Mouse (Mus musculus) midbrain, embryonic 13.5 days (tissue): ENCODE data around the gene Tmeff2. TPM values are rescaled to one million over a fixed set of nuclear protein-coding genes. Genes with fewer than 3 reads are reported as not detected.

Experiments used
- ATAC-seq: fragments of 200-750 bp; cut with Nextera tagmentation; 2 replicates; pipeline ENCODE4 v1.8.0; 2017; ENCODE audit warnings: mild to moderate bottlenecking, moderate TSS enrichment, moderate library complexity
- H3K27ac ChIP-seq: fragments of 300-500 bp; sonication (generic); 2 replicates; pipeline ENCODE4 v1.5.1; 2015; ENCODE audit warnings: inconsistent platforms, mild to moderate bottlenecking, moderate library complexity
- H3K27me3 ChIP-seq: fragments of 300-500 bp; sonication (generic); 2 replicates; pipeline ENCODE4 v1.6.1; 2015; ENCODE audit warnings: mild to moderate bottlenecking, inconsistent platforms
- H3K36me3 ChIP-seq: fragments of 300-500 bp; sonication (generic); 2 replicates; pipeline ENCODE4 v1.6.1; 2015; ENCODE audit warnings: mild to moderate bottlenecking, inconsistent platforms
- H3K4me1 ChIP-seq: fragments of 300-500 bp; sonication (generic); replicated peaks from 2 replicates; pipeline ENCODE4 v1.6.1; 2015; ENCODE audit warnings: inconsistent platforms
- H3K4me2 ChIP-seq: fragments of 300-500 bp; sonication (generic); replicated peaks from 2 replicates; pipeline ENCODE4 v1.6.1; 2015; ENCODE audit warnings: moderate library complexity, mild to moderate bottlenecking, inconsistent platforms
- H3K4me3 ChIP-seq: fragments of 300-500 bp; sonication (generic); replicated peaks from 2 replicates; pipeline ENCODE4 v1.5.1; 2015; ENCODE audit warnings: mild to moderate bottlenecking, inconsistent platforms
- H3K9ac ChIP-seq: fragments of 300-500 bp; sonication (generic); replicated peaks from 2 replicates; pipeline ENCODE4 v1.6.1; 2015; ENCODE audit warnings: mild to moderate bottlenecking, inconsistent platforms
- H3K9me3 ChIP-seq: fragments of 300-500 bp; sonication (generic); 2 replicates; pipeline ENCODE4 v1.6.1; 2016; ENCODE audit warnings: mild to moderate bottlenecking, inconsistent platforms
- WGBS: fragments of 180-500 bp; shearing (Covaris S2); methylation state at CpG from one replicate; pipeline ENCODE4 v1.1.7; 2015; 5-methylcytosine and 5-hydroxymethylcytosine counted together
- polyA plus RNA-seq: library from polyadenylated mRNA; unstranded; fragments of >200 nt; fragmentation: Nextera tagmentation; extraction: Ambion mirVana; gene quantifications from 2 replicates; pipeline ENCODE4 v1.2.1, GENCODE M21; 2015

Gene Tmeff2
- polyA plus RNA-seq, 1 experiment from 2014 or later, result 41.2 TPM

GRCm38 (mm10) chr1:50940131-50941039 is 39.9 kb downstream of the Tmeff2 start:
- no peak overlapping the region for H3K27ac ChIP-seq
- no peaks in the 10 kb centered on the region for H3K9me3 ChIP-seq
- no peaks in the 10 kb centered on the region for H3K4me1 ChIP-seq
- no peak for ATAC-seq
- H3K36me3 ChIP-seq, result 0 out of 2 replicates have a peak, but pooled peaks cover 3% of the 10 kb centered on the region
- H3K9ac ChIP-seq, result no peak overlapping the region
- H3K4me2 ChIP-seq, result no peak overlapping the region
- no peaks in the 10 kb centered on the region for H3K27me3 ChIP-seq
- 87% methylated on average over 7 of the region's 7 CpGs for WGBS
- H3K4me3 ChIP-seq, result no peak overlapping the region

GRCm38 (mm10) chr1:50948575-50948974 is 48.1 kb downstream of the Tmeff2 start:
- Histone ChIP-seq H3K4me1 (no peaks in the 10 kb centered on the region), H3K4me2 (no peak overlapping the region), H3K9ac (no peak overlapping the region), H3K9me3 (no peaks in the 10 kb centered on the region), H3K36me3 (no peaks in the 10 kb centered on the region), H3K27ac (no peak overlapping the region), H3K4me3 (no peak overlapping the region), H3K27me3 (no peaks in the 10 kb centered on the region)
- WGBS, result 59% methylated on average over 1 of the region's 1 CpGs
- no peak for ATAC-seq

GRCm38 (mm10) chr1:50958844-50959243 is 58.4 kb downstream of the Tmeff2 start:
- no peak overlapping the region for H3K4me3 ChIP-seq
- no peaks in the 10 kb centered on the region for H3K9me3 ChIP-seq
- no peak overlapping the region for H3K27ac ChIP-seq
- no peak for ATAC-seq
- H3K4me2 ChIP-seq, result no peak overlapping the region
- no peak overlapping the region for H3K9ac ChIP-seq
- no peaks in the 10 kb centered on the region for H3K27me3 ChIP-seq
- H3K4me1 ChIP-seq, result no peaks in the 10 kb centered on the region
- 96% methylated on average over 1 of the region's 1 CpGs for WGBS
- no peaks in the 10 kb centered on the region for H3K36me3 ChIP-seq

GRCm38 (mm10) chr1:50961954-50962648 is 61.7 kb downstream of the Tmeff2 start:
- Histone ChIP-seq H3K9me3 (no peaks in the 10 kb centered on the region), H3K36me3 (no peaks in the 10 kb centered on the region), H3K27ac (no peak overlapping the region), H3K4me1 (no peaks in the 10 kb centered on the region), H3K9ac (no peak overlapping the region), H3K27me3 (no peaks in the 10 kb centered on the region), H3K4me3 (no peak overlapping the region), H3K4me2 (no peak overlapping the region)
- WGBS, result 48% methylated on average over 5 of the region's 5 CpGs
- no peak for ATAC-seq

GRCm38 (mm10) chr1:50962649-50963000 is 62.2 kb downstream of the Tmeff2 start:
- Histone ChIP-seq H3K27ac (no peak overlapping the region), H3K9me3 (no peaks in the 10 kb centered on the region), H3K4me1 (no peaks in the 10 kb centered on the region), H3K4me3 (no peak overlapping the region), H3K36me3 (no peaks in the 10 kb centered on the region), H3K9ac (no peak overlapping the region), H3K4me2 (no peak overlapping the region), H3K27me3 (no peaks in the 10 kb centered on the region)
- WGBS, result 66% methylated on average over 4 of the region's 4 CpGs
- ATAC-seq, result no peak

GRCm38 (mm10) chr1:50969685-50970084 is 69.2 kb downstream of the Tmeff2 start:
- 88% methylated on average over 2 of the region's 2 CpGs for WGBS
- no peaks in the 10 kb centered on the region for H3K27me3 ChIP-seq
- no peak overlapping the region for H3K4me2 ChIP-seq
- H3K4me1 ChIP-seq, result no peaks in the 10 kb centered on the region
- ATAC-seq, result no peak
- no peaks in the 10 kb centered on the region for H3K9me3 ChIP-seq
- no peak overlapping the region for H3K9ac ChIP-seq
- no peak overlapping the region for H3K4me3 ChIP-seq
- H3K36me3 ChIP-seq, result no peaks in the 10 kb centered on the region
- H3K27ac ChIP-seq, result no peak overlapping the region

- Histone ChIP-seq H3K9me3 (no peaks in the 10 kb centered on the region), H3K9ac (no peak overlapping the region), H3K27ac (no peak overlapping the region), H3K4me1 (no peaks in the 10 kb centered on the region), H3K4me2 (no peak overlapping the region), H3K4me3 (no peak overlapping the region), H3K27me3 (no peaks in the 10 kb centered on the region), H3K36me3 (no peaks in the 10 kb centered on the region)
- no peak for ATAC-seq
- 68% methylated on average over 2 of the region's 2 CpGs for WGBS
Measured at GRCm38 (mm10) chr1:50970853-50971252, 70.4 kb downstream of the Tmeff2 start.

- Histone ChIP-seq H3K27ac (no peak overlapping the region), H3K4me3 (no peak overlapping the region), H3K4me2 (no peak overlapping the region), H3K27me3 (no peaks in the 10 kb centered on the region), H3K4me1 (no peaks in the 10 kb centered on the region), H3K36me3 (no peaks in the 10 kb centered on the region), H3K9me3 (no peaks in the 10 kb centered on the region), H3K9ac (no peak overlapping the region)
- WGBS, result 88% methylated on average over 6 of the region's 6 CpGs
- ATAC-seq, result no peak
Measured at GRCm38 (mm10) chr1:50972509-50973436, 72.3 kb downstream of the Tmeff2 start.

- Histone ChIP-seq H3K4me3 (no peak overlapping the region), H3K9ac (no peak overlapping the region), H3K9me3 (no peaks in the 10 kb centered on the region), H3K27me3 (no peaks in the 10 kb centered on the region), H3K4me1 (no peaks in the 10 kb centered on the region), H3K36me3 (no peaks in the 10 kb centered on the region), H3K4me2 (no peak overlapping the region), H3K27ac (no peak overlapping the region)
- no peak for ATAC-seq
- WGBS, result 78% methylated on average over 4 of the region's 4 CpGs
Measured at GRCm38 (mm10) chr1:50979358-50980081, 79.1 kb downstream of the Tmeff2 start.

- 65% methylated on average over 4 of the region's 4 CpGs for WGBS
- ATAC-seq, result no peak
- Histone ChIP-seq H3K9me3 (no peaks in the 10 kb centered on the region), H3K9ac (no peak overlapping the region), H3K27me3 (no peaks in the 10 kb centered on the region), H3K27ac (0 out of 2 replicates have a peak overlapping the region, but pooled peaks have one; percentile 11), H3K4me1 (no peaks in the 10 kb centered on the region), H3K4me2 (no peak overlapping the region), H3K36me3 (no peaks in the 10 kb centered on the region), H3K4me3 (no peak overlapping the region)
Measured at GRCm38 (mm10) chr1:50980591-50980990, 80.1 kb downstream of the Tmeff2 start.

GRCm38 (mm10) chr1:50981151-50981828 is 80.8 kb downstream of the Tmeff2 start:
- Histone ChIP-seq H3K9me3 (no peaks in the 10 kb centered on the region), H3K4me1 (no peaks in the 10 kb centered on the region), H3K4me3 (no peak overlapping the region), H3K27ac (no peak overlapping the region), H3K9ac (no peak overlapping the region), H3K36me3 (no peaks in the 10 kb centered on the region), H3K27me3 (no peaks in the 10 kb centered on the region), H3K4me2 (no peak overlapping the region)
- 77% methylated on average over 7 of the region's 7 CpGs for whole genome bisulfite sequencing
- peak; percentile 67; the same call in 1 of the 2 replicates for ATAC-seq
